Mouse (Mus musculus): ENCODE results near the gene Mvb12b.

DNA sequence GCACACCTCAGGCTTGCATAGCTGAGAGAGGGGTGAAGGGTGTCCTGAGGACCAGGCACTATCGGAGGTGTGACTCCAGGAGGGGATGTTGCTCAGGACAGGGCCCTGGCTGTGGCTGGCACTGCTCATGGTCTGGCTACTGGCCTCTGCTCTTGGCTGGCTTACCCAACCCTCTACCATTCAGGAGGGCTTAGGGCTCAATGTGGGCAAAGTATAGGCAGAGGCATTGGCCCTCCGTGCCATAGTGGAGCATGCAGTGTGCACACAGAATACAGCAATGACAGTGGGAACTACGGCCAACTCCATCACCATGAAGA, 133.5 kb downstream of the Mvb12b start:
- no peak for TF ChIP-seq CTCF (conservative IDR thresholded peaks at IDR 0.05; ENCODE audit: low read length)
- no peak for TF ChIP-seq NANOG (IDR thresholded peaks at IDR 0.05; ENCODE audit: borderline replicate concordance, low read length)

Measured in E14TG2a.4 (cell line).